Mouse (Mus musculus): ENCODE results near the gene Icam5. TPM values are rescaled to one million over a fixed set of nuclear protein-coding genes. Genes with fewer than 3 reads are reported as not detected.
"Not testable (repeated sequence)": the region's sequence is repeated elsewhere in the genome, so short reads cannot be mapped to it uniquely, and the experiment has no call there.

The Icam5 gene
- 0.05 and 0.08 TPM in 2 replicates for polyA plus RNA-seq (2015; fragmentation: Nextera tagmentation; extraction: Ambion mirVana)

GRCm38 (mm10) chr9:21031896-21032351 is at the start of gene Icam5:
Gene Icam5, plus strand, starts transcription at chr9:21032073.
- H3K4me2 ChIP-seq (replicated peaks) = peak within 1 kb of the TSS; percentile 94
- no peak within 1 kb of the TSS; the same call in 1 of the 2 replicates for H3K27ac ChIP-seq
- WGBS = 0% methylated on average over 35 of the region's 35 CpGs
- no peaks in the 10 kb centered on the region for H3K36me3 ChIP-seq
- peaks cover 93% of the 10 kb centered on the region for H3K27me3 ChIP-seq
- H3K4me3 ChIP-seq = peak within 1 kb of the TSS; percentile 53
- H3K9ac ChIP-seq = peak within 1 kb of the TSS; percentile 61
- H3K4me1 ChIP-seq = peaks cover 60% of the 10 kb centered on the region
- H3K9me3 ChIP-seq = no peaks in the 10 kb centered on the region
- 0 out of 2 replicates have a peak, but pooled peaks have one; percentile 0 for ATAC-seq (ENCODE audit: low FRiP score, low read depth)

- no peak overlapping the region for H3K9ac ChIP-seq
- H3K9me3 ChIP-seq = no peaks in the 10 kb centered on the region
- 66% methylated on average over 3 of the region's 3 CpGs for WGBS
- no peak overlapping the region for H3K27ac ChIP-seq
- no peaks in the 10 kb centered on the region for H3K27me3 ChIP-seq
- ATAC-seq (ENCODE audit: low FRiP score, low read depth) = no peak
- peaks cover 19% of the 10 kb centered on the region for H3K4me1 ChIP-seq
- H3K36me3 ChIP-seq = no peaks in the 10 kb centered on the region
- H3K4me3 ChIP-seq = no peak overlapping the region
- no peak overlapping the region for H3K4me2 ChIP-seq (replicated peaks)
These were observed 49.7 kb upstream of the Icam5 start for GRCm38 (mm10) chr9:20982171-20982570.

- Histone ChIP-seq H3K4me3 (no peak overlapping the region), H3K27ac (no peak overlapping the region), H3K4me1 (peaks cover 25% of the 10 kb centered on the region), H3K9me3 (no peaks in the 10 kb centered on the region), H3K4me2 (replicated peaks) (no peak overlapping the region), H3K9ac (no peak overlapping the region), H3K27me3 (no peaks in the 10 kb centered on the region), H3K36me3 (no peaks in the 10 kb centered on the region)
- WGBS = 52% methylated on average over 5 of the region's 5 CpGs
- no peak for ATAC-seq (ENCODE audit: low FRiP score, low read depth)
These were observed 48.7 kb upstream of the Icam5 start for GRCm38 (mm10) chr9:20983169-20983568.

GRCm38 (mm10) chr9:20986952-20987686 is 44.8 kb upstream of the Icam5 start:
- no peaks in the 10 kb centered on the region for H3K36me3 ChIP-seq
- peaks cover 38% of the 10 kb centered on the region for H3K4me1 ChIP-seq
- 49% methylated on average over 15 of the region's 15 CpGs for WGBS
- H3K27me3 ChIP-seq = no peaks in the 10 kb centered on the region
- H3K9ac ChIP-seq = no peak overlapping the region
- H3K4me3 ChIP-seq = no peak overlapping the region
- H3K9me3 ChIP-seq = no peaks in the 10 kb centered on the region
- peak overlapping the region; percentile 70; the same call in 1 of the 2 replicates for H3K27ac ChIP-seq
- H3K4me2 ChIP-seq (replicated peaks) = 0 out of 2 replicates have a peak overlapping the region, but pooled peaks have one; percentile 0
- ATAC-seq (ENCODE audit: low FRiP score, low read depth) = peak; percentile 82

GRCm38 (mm10) chr9:20987953-20988352 is 43.9 kb upstream of the Icam5 start:
- Histone ChIP-seq H3K27ac (no peak overlapping the region), H3K27me3 (no peaks in the 10 kb centered on the region)
- WGBS = 18% methylated on average over 7 of the region's 7 CpGs

GRCm38 (mm10) chr9:20990861-20991260 is 41.0 kb upstream of the Icam5 start:
- Histone ChIP-seq H3K4me3 (no peak overlapping the region), H3K9me3 (no peaks in the 10 kb centered on the region), H3K36me3 (no peaks in the 10 kb centered on the region), H3K27ac (peak overlapping the region; percentile 66; the same call in 1 of the 2 replicates), H3K4me1 (peaks cover 44% of the 10 kb centered on the region), H3K4me2 (replicated peaks) (peak overlapping the region; percentile 44), H3K27me3 (no peaks in the 10 kb centered on the region), H3K9ac (no peak overlapping the region)
- peak; percentile 64; the same call in 1 of the 2 replicates for ATAC-seq (ENCODE audit: low FRiP score, low read depth)
- WGBS = 5% methylated on average over 10 of the region's 10 CpGs

More at GRCm38 (mm10) chr9:20987953-20988352, 43.9 kb upstream of the Icam5 start:
- Histone ChIP-seq H3K4me2 (replicated peaks) (no peak overlapping the region), H3K36me3 (no peaks in the 10 kb centered on the region), H3K9me3 (no peaks in the 10 kb centered on the region), H3K4me1 (peaks cover 41% of the 10 kb centered on the region), H3K4me3 (no peak overlapping the region), H3K9ac (no peak overlapping the region)
- no peak for ATAC-seq (ENCODE audit: low FRiP score, low read depth)

GRCm38 (mm10) chr9:20991587-20991986 is 40.3 kb upstream of the Icam5 start:
- no peaks in the 10 kb centered on the region for H3K9me3 ChIP-seq
- no peak for ATAC-seq (ENCODE audit: low FRiP score, low read depth)
- H3K4me3 ChIP-seq = no peak overlapping the region
- WGBS = 94% methylated on average over 4 of the region's 4 CpGs
- H3K9ac ChIP-seq = no peak overlapping the region
- H3K4me1 ChIP-seq = peaks cover 38% of the 10 kb centered on the region
- H3K4me2 ChIP-seq (replicated peaks) = no peak overlapping the region
- H3K27ac ChIP-seq = no peak overlapping the region; the same call in 1 of the 2 replicates
- no peaks in the 10 kb centered on the region for H3K27me3 ChIP-seq
- no peaks in the 10 kb centered on the region for H3K36me3 ChIP-seq

- ATAC-seq (ENCODE audit: low FRiP score, low read depth) = no peak
- Histone ChIP-seq H3K27me3 (no peaks in the 10 kb centered on the region), H3K9ac (no peak overlapping the region), H3K4me2 (replicated peaks) (no peak overlapping the region), H3K9me3 (no peaks in the 10 kb centered on the region), H3K4me3 (no peak overlapping the region), H3K36me3 (no peaks in the 10 kb centered on the region), H3K4me1 (peaks cover 24% of the 10 kb centered on the region), H3K27ac (no peak overlapping the region)
- 32% methylated on average over 5 of the region's 5 CpGs for WGBS
These were observed 38.5 kb upstream of the Icam5 start for GRCm38 (mm10) chr9:20993165-20993898.

- 77% methylated on average over 3 of the region's 3 CpGs for WGBS
- no peaks in the 10 kb centered on the region for H3K36me3 ChIP-seq
These were observed 36.8 kb upstream of the Icam5 start for GRCm38 (mm10) chr9:20995069-20995468.

GRCm38 (mm10) chr9:20997065-20997464 is 34.8 kb upstream of the Icam5 start:
- Histone ChIP-seq H3K27me3 (no peaks in the 10 kb centered on the region), H3K27ac (no peak overlapping the region), H3K4me3 (no peak overlapping the region), H3K9ac (no peak overlapping the region), H3K4me2 (replicated peaks) (no peak overlapping the region), H3K9me3 (no peaks in the 10 kb centered on the region), H3K4me1 (peaks cover 12% of the 10 kb centered on the region), H3K36me3 (no peaks in the 10 kb centered on the region)
- no peak for ATAC-seq (ENCODE audit: low FRiP score, low read depth)
- 87% methylated on average over 8 of the region's 8 CpGs for WGBS

More at GRCm38 (mm10) chr9:20995069-20995468, 36.8 kb upstream of the Icam5 start:
- no peaks in the 10 kb centered on the region for H3K9me3 ChIP-seq
- no peak for ATAC-seq (ENCODE audit: low FRiP score, low read depth)
- no peaks in the 10 kb centered on the region for H3K27me3 ChIP-seq
- no peak overlapping the region for H3K4me3 ChIP-seq
- H3K4me1 ChIP-seq = peaks cover 24% of the 10 kb centered on the region
- no peak overlapping the region for H3K9ac ChIP-seq
- no peak overlapping the region for H3K27ac ChIP-seq
- H3K4me2 ChIP-seq (replicated peaks) = no peak overlapping the region

- H3K9ac ChIP-seq = not testable (repeated sequence)
- WGBS = 67% methylated on average over 1 of the region's 1 CpGs
These were observed 33.5 kb upstream of the Icam5 start for GRCm38 (mm10) chr9:20998337-20998736.

GRCm38 (mm10) chr9:21000811-21001210 is 31.1 kb upstream of the Icam5 start:
- Histone ChIP-seq H3K4me1 (peaks cover 9% of the 10 kb centered on the region), H3K4me2 (replicated peaks) (no peak overlapping the region), H3K36me3 (peaks cover 15% of the 10 kb centered on the region), H3K27ac (no peak overlapping the region), H3K4me3 (no peak overlapping the region), H3K27me3 (no peaks in the 10 kb centered on the region), H3K9ac (no peak overlapping the region), H3K9me3 (no peaks in the 10 kb centered on the region)
- no peak for ATAC-seq (ENCODE audit: low FRiP score, low read depth)

More at GRCm38 (mm10) chr9:20998337-20998736, 33.5 kb upstream of the Icam5 start:
- not testable (repeated sequence) for H3K27ac ChIP-seq; H3K9me3 ChIP-seq; H3K27me3 ChIP-seq; H3K4me2 ChIP-seq (replicated peaks); H3K4me3 ChIP-seq; H3K36me3 ChIP-seq; H3K4me1 ChIP-seq; ATAC-seq (ENCODE audit: low FRiP score, low read depth)

Data from limb, embryonic 13.5 days (tissue).